Mouse (Mus musculus) left cerebral cortex, postnatal 25 days (tissue): Measurements from ENCODE around the gene Nfatc2. TPM values are rescaled to one million over a fixed set of nuclear protein-coding genes. Genes with fewer than 3 reads are reported as not detected.

Source experiments
- DNase-seq, 2 experiments: peaks; one replicate each; pipeline ENCODE4 v3.0.0; 2022; ENCODE audit warnings: low spot score in 2 of 2, mixed read lengths in 1 of 2
- intact Hi-C: fragments of 180-260 bp; cut with DNase I; formaldehyde crosslinking; loops from one replicate; pipeline ENCODE4 v1.15.1; 2025
- total RNA-seq, 2 experiments: library from RNA; stranded (reverse); gene quantifications; 2 replicates each; pipeline ENCODE4 v1.2.3; 2021

Nfatc2 gene
- total RNA-seq, 2 experiments from 2014 or later, result 8.5 to 14.3 TPM

DNA sequence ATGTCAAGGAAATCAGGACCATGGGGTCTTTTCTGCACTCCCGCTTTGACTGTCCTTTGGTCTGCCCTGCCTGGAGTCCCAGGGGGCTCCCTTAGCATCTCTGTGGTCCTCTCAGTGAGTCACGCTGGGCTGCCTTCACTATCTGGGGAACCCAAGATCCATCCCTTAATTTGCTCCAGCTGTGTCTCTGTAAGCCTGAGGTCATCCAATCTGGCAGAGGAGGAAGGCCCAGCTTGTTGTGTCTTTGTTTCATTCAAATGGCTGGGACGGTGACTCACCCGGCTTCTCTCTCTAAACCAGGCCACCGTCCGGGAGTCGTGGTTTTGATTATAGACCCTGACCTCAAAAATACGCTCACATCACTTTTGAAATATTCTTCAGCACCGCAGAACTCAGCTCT, 135.4 kb downstream of the Nfatc2 start:
- intact Hi-C loops, result no loop called here
- no peak for DNase-seq

DNA sequence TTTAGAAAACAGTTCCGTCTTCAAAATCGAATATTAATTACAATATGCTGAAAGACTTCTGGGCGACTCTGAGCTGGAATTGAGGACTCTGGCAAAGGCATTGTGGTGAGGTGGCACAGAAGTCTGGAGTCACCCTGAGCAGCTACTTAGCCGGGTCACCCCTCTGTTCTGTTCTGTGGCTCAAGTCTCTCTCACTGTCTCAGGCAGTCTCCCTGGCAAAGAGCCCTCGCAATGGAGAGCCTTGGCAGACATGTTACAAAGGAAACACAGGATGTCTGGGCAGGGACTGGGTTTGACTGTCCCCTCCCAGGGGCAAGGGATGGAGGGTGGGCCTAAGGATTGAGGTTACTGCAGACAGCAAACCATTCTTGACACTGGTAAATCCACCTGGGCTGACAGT, 135.8 kb downstream of the Nfatc2 start:
- intact Hi-C loops, result no loop called here
- no peak for DNase-seq

DNA sequence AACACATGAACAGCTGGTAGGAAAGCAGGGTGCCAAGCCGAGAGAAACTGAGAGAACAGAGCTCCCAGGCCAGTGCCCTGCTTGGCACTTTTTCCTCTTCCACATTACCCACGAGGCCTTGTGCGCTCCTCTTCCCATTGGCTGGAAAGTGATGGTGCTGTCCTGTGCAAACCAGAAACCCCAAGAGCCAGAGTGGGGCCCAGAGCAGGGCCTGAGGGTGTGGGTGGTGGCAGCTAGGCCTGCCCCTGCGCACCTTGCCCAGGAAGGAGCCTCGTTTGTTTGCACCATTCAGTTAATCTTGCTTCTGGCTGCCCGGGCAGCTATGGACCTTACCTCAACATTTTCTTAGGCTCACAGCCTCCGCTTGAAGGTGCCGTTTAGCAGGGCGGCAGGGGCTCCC, 139.6 kb downstream of the Nfatc2 start:
- intact Hi-C loops, result no loop called here
- no peak for DNase-seq

- DNase-seq, result no peak
These were observed 141.8 kb downstream of the Nfatc2 start for GRCm38 (mm10) chr2:168459627-168460026.

GRCm38 (mm10) chr2:168458583-168458982, 142.9 kb downstream of the Nfatc2 start:
- DNase-seq, result no peak
- intact Hi-C loops, result no loop called here

More at GRCm38 (mm10) chr2:168459627-168460026, 141.8 kb downstream of the Nfatc2 start:
- intact Hi-C loops, result no loop called here

- DNase-seq, result no peak
- intact Hi-C loops, result no loop called here
These were observed 149.4 kb downstream of the Nfatc2 start for GRCm38 (mm10) chr2:168451714-168452708.

DNA sequence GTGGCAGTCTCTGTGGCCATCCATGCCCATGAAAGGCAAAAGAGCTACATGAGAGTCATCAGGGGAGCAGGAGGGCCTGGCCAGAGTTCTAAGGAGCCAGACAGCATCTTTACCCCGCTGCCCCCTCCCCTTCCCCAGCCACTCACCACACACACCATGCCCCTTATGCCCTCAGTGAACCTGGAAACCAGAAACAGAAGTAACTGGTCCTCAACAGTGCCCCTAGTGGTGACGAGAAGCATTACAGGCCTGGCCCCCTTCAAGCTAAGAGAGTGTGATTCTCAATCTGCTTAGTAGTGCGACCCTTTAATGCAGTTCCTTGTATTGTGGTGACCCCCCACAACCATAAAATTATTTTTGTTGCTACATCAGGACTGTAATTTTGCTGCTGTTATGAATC, 150.5 kb downstream of the Nfatc2 start:
- DNase-seq, result no peak
- intact Hi-C loops, result no loop called here

DNA sequence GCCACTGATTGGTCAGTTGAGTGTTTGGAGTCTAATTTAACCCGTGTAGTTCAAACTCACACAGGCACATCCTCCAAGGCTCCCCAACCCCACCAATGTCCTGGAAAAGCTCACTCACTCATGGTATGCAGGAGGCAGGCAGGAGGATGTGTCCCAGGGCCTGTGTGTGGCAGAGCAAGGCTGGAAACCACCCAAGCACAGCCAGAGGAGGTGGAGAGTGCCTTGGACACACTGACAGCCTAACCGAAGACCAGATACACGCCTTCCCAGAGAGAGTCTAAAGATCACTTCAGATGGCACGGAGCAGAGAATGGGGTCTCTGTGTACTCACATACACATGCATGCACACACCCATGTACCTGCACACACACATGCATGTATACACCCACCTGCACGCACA, 153.4 kb downstream of the Nfatc2 start:
- intact Hi-C loops, result no loop called here

GRCm38 (mm10) chr2:168447601-168448000, 153.9 kb downstream of the Nfatc2 start:
- no peak for DNase-seq
- intact Hi-C loops, result no loop called here

More for the DNA sequence above, 153.4 kb downstream of the Nfatc2 start:
- DNase-seq, result no peak

- peak; percentile 58 to 64 for DNase-seq
- intact Hi-C loops, result loop anchor here (1.0 kb wide), 2 partner anchors 172 to 195 kb away; no protein-coding TSS in a partner anchor
These were observed 156.1 kb downstream of the Nfatc2 start for GRCm38 (mm10) chr2:168445211-168445810.

DNA sequence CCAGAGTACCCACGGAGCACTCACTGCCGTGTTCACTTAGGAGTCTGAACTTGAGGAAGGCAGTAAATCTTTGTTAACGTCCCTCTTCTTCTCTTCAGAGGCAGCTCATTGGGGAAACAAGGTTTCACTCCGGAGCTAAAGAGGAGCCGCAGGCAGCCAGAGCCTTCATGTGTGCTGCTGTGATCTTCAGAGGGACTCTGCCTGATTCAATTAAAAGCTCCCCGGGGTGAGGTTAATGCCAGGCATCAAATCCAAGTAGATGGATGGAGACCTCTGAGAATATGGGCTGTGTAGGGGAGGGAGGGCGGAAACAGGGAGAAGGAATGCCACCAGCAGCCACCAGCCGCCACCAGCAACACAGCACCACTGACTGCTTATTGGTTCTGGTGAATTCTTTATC, 157.3 kb downstream of the Nfatc2 start:
- no peak for DNase-seq
- intact Hi-C loops, result loop anchor here (5.0 kb wide), 1 partner anchor 327 kb away; no protein-coding TSS in a partner anchor

DNA sequence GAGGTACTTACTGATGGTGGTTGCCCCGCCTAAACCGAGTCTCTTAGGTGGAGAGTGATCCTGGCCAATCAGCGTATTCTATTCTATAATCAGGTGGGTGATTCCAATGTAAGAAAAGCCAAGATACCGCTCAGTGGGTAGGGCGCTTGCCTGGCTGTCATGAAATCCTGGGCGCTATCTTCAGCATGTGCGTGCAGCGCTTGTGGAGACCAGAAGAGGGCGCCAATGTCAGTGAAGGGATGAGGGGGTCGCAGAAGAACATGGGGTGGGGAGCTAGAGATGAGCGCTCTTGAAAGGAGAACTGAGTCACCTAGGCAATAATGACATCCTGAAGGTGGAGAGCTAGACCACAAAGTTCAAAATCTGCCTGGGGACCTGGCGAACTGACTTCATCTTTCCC, 160.0 kb downstream of the Nfatc2 start:
- DNase-seq, result no peak
- intact Hi-C loops, result loop anchor here (1.0 to 5.0 kb wide), 4 partner anchors 83 to 324 kb away; no protein-coding TSS in a partner anchor

DNA sequence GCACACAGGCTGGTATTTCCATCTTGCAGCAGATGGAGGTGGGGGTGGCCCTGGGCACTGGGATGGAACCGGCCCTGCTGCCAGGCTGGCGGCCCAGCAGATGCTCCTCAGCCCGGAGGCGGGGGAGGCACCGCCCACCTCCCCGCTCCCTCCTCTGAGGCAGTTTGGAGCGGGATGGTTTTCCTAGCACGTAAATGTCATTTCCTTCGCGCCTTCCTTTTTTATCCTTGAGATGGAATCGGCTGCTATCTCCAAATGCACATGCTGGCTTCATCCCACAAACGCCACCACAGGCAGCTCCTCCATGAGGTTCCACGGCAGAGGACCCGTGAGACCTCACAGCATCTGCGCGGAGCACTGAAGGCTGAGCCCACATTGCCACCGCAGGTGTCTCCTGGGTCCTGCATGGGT, 160.5 kb downstream of the Nfatc2 start:
- intact Hi-C loops, result loop anchor here (1.0 to 5.0 kb wide), 5 partner anchors 9 to 324 kb away; no protein-coding TSS in a partner anchor
- peak; percentile 90 to 98 for DNase-seq

DNA sequence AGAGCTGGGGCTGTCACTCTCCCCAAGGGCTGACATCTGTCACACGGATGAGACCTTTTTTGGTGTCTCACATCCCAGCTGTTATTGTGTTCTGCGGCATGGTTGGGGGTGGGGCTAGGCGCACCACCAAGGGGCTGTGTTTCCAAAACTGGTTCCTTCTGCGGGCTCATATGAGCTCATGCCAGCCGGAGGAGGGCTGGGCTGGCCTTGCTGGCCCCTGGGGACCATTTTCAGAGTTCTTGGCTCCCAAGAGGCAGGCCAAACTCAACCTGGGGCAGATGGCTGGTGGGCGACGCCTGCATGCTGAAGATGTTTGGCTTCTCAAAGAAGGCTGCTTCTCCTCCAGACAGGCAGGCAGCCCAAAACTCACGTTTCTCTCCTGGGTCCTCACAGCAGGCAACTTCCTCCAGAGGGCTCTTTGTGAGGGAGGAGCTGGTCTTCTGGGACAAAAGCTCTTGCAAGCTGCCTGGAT, 162.4 kb downstream of the Nfatc2 start:
- DNase-seq, result peak; percentile 66 to 87
- intact Hi-C loops, result no loop called here

GRCm38 (mm10) chr2:168434187-168434586, 167.3 kb downstream of the Nfatc2 start:
- DNase-seq, result no peak
- intact Hi-C loops, result no loop called here

GRCm38 (mm10) chr2:168433392-168433791, 168.1 kb downstream of the Nfatc2 start:
- no peak for DNase-seq
- intact Hi-C loops, result no loop called here

DNA sequence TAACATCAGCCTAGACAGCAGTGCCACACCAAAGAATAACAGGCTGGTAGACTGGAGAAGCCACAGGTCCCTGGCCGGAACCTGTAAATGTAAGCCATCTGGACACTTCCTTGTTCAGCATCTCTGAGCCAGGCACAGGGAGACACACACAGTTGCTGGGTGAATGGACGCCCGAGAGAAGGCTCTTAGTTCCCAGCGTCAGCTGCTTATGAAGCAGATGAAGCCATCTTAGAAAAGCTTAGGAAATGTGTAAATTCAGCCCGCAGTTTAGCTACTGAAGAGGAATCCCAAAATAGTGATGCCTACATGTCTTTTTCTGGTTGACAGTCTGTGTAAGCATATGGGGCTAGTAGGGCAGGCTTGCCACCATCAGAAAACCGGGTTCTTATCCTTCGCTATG, 169.1 kb downstream of the Nfatc2 start:
- intact Hi-C loops, result loop anchor here (1.0 kb wide), 1 partner anchor 8 kb away; no protein-coding TSS in a partner anchor
- peak in 1 of 2 experiments; percentile 88 for DNase-seq

GRCm38 (mm10) chr2:168429598-168429997, 171.9 kb downstream of the Nfatc2 start:
- DNase-seq, result no peak
- intact Hi-C loops, result no loop called here

GRCm38 (mm10) chr2:168428375-168428901, 173.0 kb downstream of the Nfatc2 start:
- intact Hi-C loops, result no loop called here
- DNase-seq, result peak in 1 of 2 experiments; percentile 70
